ENCODE assay signal across 10 mouse cellular contexts in the genomic region with DNA sequence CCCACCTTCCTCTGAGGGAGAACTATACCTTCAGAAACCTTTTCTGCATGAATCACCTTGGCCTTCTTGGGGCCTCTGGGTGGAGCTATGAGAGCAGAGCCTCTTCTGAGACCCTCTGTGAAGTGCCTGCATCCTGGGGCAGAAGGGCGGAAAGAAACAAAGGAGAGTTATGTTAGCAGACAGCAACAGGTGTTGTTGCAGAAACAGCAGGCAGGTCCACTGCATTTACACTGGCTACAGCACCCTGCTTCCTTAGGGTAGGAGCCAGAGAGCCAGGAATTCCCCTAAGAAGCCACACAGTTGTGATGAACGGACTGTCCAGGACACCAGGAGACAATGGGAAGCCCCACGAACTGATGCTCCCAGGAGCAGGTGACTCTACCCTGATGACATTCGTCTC. TPM values are rescaled to one million over a fixed set of nuclear protein-coding genes. Genes with fewer than 3 reads are reported as not detected.
A peak's percentile ranks its signal among the peaks of the same experiment; 100 is the strongest.
DNase-seq lines count a peak whose midpoint lies in the region; ATAC-seq lines count a peak whose summit lies in the region.
"Had no signal": no experiment of that assay in that cellular context is flagged by ENCODE, and none has a peak within 500 bp of the region (broad histone marks: within the 10 kb centered on the region; RNA-seq: fewer than 3 reads in every experiment).

No protein-coding gene starts in this region.

- ATAC-seq in hindbrain, embryonic 11.5 days (ENCODE audit: low FRiP score): no peak
- ATAC-seq in forebrain, embryonic 16.5 days: no peak
- ATAC-seq in midbrain, embryonic 16.5 days: no peak

- no peak overlapping the region for H3K9ac ChIP-seq in hindbrain, embryonic 11.5 days (ENCODE audit: low read depth, low read length)
- H3K9ac ChIP-seq in forebrain, embryonic 16.5 days (replicated peaks; ENCODE audit: low read depth, low read length): peak overlapping the region; percentile 77; the same call in 1 of the 2 replicates
- peak overlapping the region; percentile 85 for H3K9ac ChIP-seq in midbrain, embryonic 16.5 days (ENCODE audit: low read depth, low read length)

- no peaks in the 10 kb centered on the region for H3K9me3 ChIP-seq in hindbrain, embryonic 10.5 days
- H3K9me3 ChIP-seq in hindbrain, embryonic 11.5 days (ENCODE audit: control insufficient read depth, low read length): no peaks in the 10 kb centered on the region
- H3K9me3 ChIP-seq in forebrain, embryonic 16.5 days (ENCODE audit: control insufficient read depth, low read length): no peaks in the 10 kb centered on the region
- H3K9me3 ChIP-seq in midbrain, embryonic 16.5 days (replicated peaks; ENCODE audit: control insufficient read depth, low read length, poor library complexity, severe bottlenecking): no peaks in the 10 kb centered on the region

- intact Hi-C loops in left cerebral cortex, postnatal 25 days (cut with DNase I): no loop called here

- peak overlapping the region; percentile 79; the same call in 1 of the 2 replicates for H3K4me3 ChIP-seq in hindbrain, embryonic 10.5 days
- no peak overlapping the region for H3K4me3 ChIP-seq in hindbrain, embryonic 11.5 days (ENCODE audit: low read depth, low read length)
- peak overlapping the region; percentile 80; the same call in 1 of the 2 replicates for H3K4me3 ChIP-seq in brown adipose tissue, adult 24 weeks (ENCODE audit: insufficient read depth, low read depth, low read length)
- no peak overlapping the region for H3K4me3 ChIP-seq in forebrain, embryonic 16.5 days (replicated peaks; ENCODE audit: low read length)
- no peak overlapping the region; the same call in 1 of the 2 replicates for H3K4me3 ChIP-seq in midbrain, embryonic 16.5 days (ENCODE audit: low read depth, low read length)

- peaks cover 50% of the 10 kb centered on the region for H3K4me1 ChIP-seq in hindbrain, embryonic 10.5 days (replicated peaks)
- peaks cover 9% of the 10 kb centered on the region for H3K4me1 ChIP-seq in hindbrain, embryonic 11.5 days (replicated peaks; ENCODE audit: control insufficient read depth, insufficient read depth, low read length)
- H3K4me1 ChIP-seq in brown adipose tissue, adult 24 weeks (ENCODE audit: control insufficient read depth, insufficient read depth, insufficient read length, low read length): no peaks in the 10 kb centered on the region; the same call in 1 of the 2 replicates
- peaks cover 29% of the 10 kb centered on the region for H3K4me1 ChIP-seq in forebrain, embryonic 16.5 days (replicated peaks; ENCODE audit: control insufficient read depth, insufficient read depth, low read length)
- peaks cover 22% of the 10 kb centered on the region for H3K4me1 ChIP-seq in midbrain, embryonic 16.5 days (ENCODE audit: control insufficient read depth, insufficient read depth, low read length)

- DNase-seq in hindbrain, embryonic 10.5 days (ENCODE audit: low spot score): no peak
- DNase-seq in hindbrain, embryonic 11.5 days (ENCODE audit: low spot score): no peak
- no peak for DNase-seq in lung, postnatal 4 days
- no peak for DNase-seq in urinary bladder, postnatal 36 days (ENCODE audit: low spot score in 2 of 2)
- no peak for DNase-seq in left cerebral cortex, postnatal 25 days (ENCODE audit: low spot score in 2 of 2)
- DNase-seq: cerebellum, adult 2 months; kidney, postnatal 25 days had no signal

- no peak overlapping the region for H3K4me2 ChIP-seq in hindbrain, embryonic 11.5 days (replicated peaks; ENCODE audit: low read depth, low read length)
- H3K4me2 ChIP-seq in forebrain, embryonic 16.5 days (ENCODE audit: low read length): peak overlapping the region; percentile 60
- peak overlapping the region; percentile 84 for H3K4me2 ChIP-seq in midbrain, embryonic 16.5 days (ENCODE audit: low read length)

- H3K27ac ChIP-seq in hindbrain, embryonic 10.5 days: 0 out of 2 replicates have a peak overlapping the region, but pooled peaks have one; percentile 92
- no peak overlapping the region for H3K27ac ChIP-seq in hindbrain, embryonic 11.5 days (ENCODE audit: low read depth, low read length)
- no peak overlapping the region for H3K27ac ChIP-seq in brown adipose tissue, adult 24 weeks (replicated peaks; ENCODE audit: low read depth, low read length)
- no peak overlapping the region; the same call in 1 of the 2 replicates for H3K27ac ChIP-seq in forebrain, embryonic 16.5 days (ENCODE audit: low read length)
- peak overlapping the region; percentile 94 for H3K27ac ChIP-seq in midbrain, embryonic 16.5 days (ENCODE audit: low read length)

- 67% methylated on average over 4 of the region's 4 CpGs for WGBS in hindbrain, embryonic 10.5 days
- 63% methylated on average over 4 of the region's 4 CpGs for WGBS in hindbrain, embryonic 11.5 days
- WGBS in forebrain, embryonic 16.5 days: 61% methylated on average over 4 of the region's 4 CpGs
- WGBS in midbrain, embryonic 16.5 days: 68% methylated on average over 4 of the region's 4 CpGs

- 0 out of 2 replicates have a peak, but pooled peaks cover 6% of the 10 kb centered on the region for H3K36me3 ChIP-seq in hindbrain, embryonic 10.5 days
- no peaks in the 10 kb centered on the region for H3K36me3 ChIP-seq in hindbrain, embryonic 11.5 days (ENCODE audit: control insufficient read depth, insufficient read depth, low read length)
- H3K36me3 ChIP-seq in forebrain, embryonic 16.5 days (ENCODE audit: control insufficient read depth, insufficient read depth): no peaks in the 10 kb centered on the region
- H3K36me3 ChIP-seq in midbrain, embryonic 16.5 days (ENCODE audit: control insufficient read depth, insufficient read depth, low read length): no peaks in the 10 kb centered on the region

- H3K27me3 ChIP-seq in hindbrain, embryonic 10.5 days (ENCODE audit: insufficient read depth, poor library complexity, severe bottlenecking): peaks cover 62% of the 10 kb centered on the region
- H3K27me3 ChIP-seq in hindbrain, embryonic 11.5 days (ENCODE audit: control insufficient read depth, insufficient read depth, low read length): peaks cover 5% of the 10 kb centered on the region
- no peaks in the 10 kb centered on the region for H3K27me3 ChIP-seq in forebrain, embryonic 16.5 days (replicated peaks; ENCODE audit: control insufficient read depth, insufficient read depth, low read length)
- no peaks in the 10 kb centered on the region for H3K27me3 ChIP-seq in midbrain, embryonic 16.5 days (ENCODE audit: control insufficient read depth, insufficient read depth, low read depth, low read length)

RNA-seq across cellular contexts. Expression of a gene that starts 1.0 kb away (rescaled TPM):
- 10.9 and 24.0 TPM in 2 replicates for polyA plus RNA-seq in hindbrain, embryonic 10.5 days (2016; fragmentation: Nextera tagmentation; extraction: Ambion mirVana)
- polyA plus RNA-seq in hindbrain, embryonic 11.5 days (2014; fragmentation: Nextera tagmentation; extraction: Ambion mirVana): 26.4 and 27.9 TPM in 2 replicates
- polyA plus RNA-seq in brown adipose tissue, adult 24 weeks (2012; ENCODE audit: insufficient read depth, insufficient read length, missing spikeins): 19.0 and 33.0 TPM in 2 replicates
- 34.8 and 39.2 TPM in 2 replicates for polyA plus RNA-seq in forebrain, embryonic 16.5 days (2015; fragmentation: Nextera tagmentation; extraction: Ambion mirVana)
- polyA plus RNA-seq in midbrain, embryonic 16.5 days (2015; fragmentation: Nextera tagmentation; extraction: Ambion mirVana): 41.9 and 44.7 TPM in 2 replicates
- total RNA-seq in left cerebral cortex, postnatal 25 days (2021): 10 to 100 TPM; 39.0 to 40.2 TPM

Comparison
In these comparisons a context has a peak if more than half of its experiments do, and no peak if none do; other contexts are left out.
1. H3K27ac ChIP-seq: peak in hindbrain, embryonic 10.5 days (single experiment) and midbrain, embryonic 16.5 days (single experiment); none in hindbrain, embryonic 11.5 days (single experiment), brown adipose tissue, adult 24 weeks (single experiment) and forebrain, embryonic 16.5 days (single experiment).
2. H3K4me3 ChIP-seq: peak in hindbrain, embryonic 10.5 days (single experiment) and brown adipose tissue, adult 24 weeks (single experiment); none in hindbrain, embryonic 11.5 days (single experiment), forebrain, embryonic 16.5 days (single experiment) and midbrain, embryonic 16.5 days (single experiment).